Mouse (Mus musculus): ENCODE measurements around the gene Zfhx3.

Zfhx3 gene

DNA sequence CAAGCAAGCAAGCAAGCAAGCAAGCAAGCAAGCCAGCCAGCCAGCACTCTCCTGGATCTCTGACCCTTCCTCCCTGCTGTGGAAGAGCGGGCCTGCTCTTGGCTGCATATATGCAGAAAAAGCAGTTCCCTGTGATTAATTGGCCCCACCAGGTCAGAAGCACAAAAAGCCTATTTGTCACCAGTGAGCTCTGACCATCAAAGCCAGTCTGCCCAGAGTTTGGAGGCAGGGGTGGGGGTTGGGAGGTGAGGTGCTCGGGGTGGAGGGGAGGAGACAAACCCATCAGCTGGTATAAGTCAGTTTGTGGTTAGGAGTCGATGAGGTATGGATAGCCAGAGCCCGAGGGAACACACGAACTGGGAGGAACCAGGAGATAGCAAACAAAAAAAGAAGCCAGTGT is 421.0 kb downstream of the Zfhx3 start:
- DNase-seq (ENCODE audit: low spot score), result no peak

DNA sequence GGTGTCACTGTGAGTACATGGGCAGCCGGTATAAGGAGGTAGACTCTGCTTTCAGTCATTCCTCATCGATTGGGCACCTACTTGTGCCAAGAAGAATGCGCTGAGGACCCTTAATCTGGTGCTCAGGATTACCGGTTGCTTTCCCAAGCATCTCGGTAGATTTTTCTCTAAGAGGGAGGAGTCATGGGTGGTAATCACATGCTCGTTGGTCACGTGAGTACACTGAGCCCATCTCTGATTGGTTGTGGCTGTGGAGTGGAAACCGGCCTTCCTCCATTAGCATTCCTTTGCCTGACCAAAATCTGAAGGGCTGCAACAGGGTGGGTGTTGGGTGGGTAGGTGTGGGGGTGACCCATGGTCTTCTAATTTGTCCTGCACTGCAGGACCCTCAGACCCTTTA is 421.4 kb downstream of the Zfhx3 start:
- no peak for DNase-seq (ENCODE audit: low spot score)

DNA sequence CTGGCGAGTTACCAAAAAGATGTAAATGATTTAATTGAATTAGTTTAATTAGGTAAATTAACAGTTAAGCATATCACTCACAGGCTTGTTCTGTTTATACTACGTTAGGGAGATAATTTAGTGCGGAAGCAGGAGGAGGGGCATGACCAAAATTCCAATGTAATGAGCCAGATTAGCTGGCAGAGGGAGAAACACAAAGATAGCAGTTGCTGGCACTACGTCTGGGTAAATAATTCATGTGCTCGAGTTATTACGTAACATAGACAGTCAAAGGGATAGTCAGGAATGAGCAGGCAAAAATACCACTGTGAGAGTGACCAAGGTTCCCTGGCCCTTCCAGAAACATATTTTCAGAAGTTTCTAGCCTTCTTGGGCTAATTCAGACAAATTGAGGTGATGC is 426.6 kb downstream of the Zfhx3 start:
- no peak for DNase-seq (ENCODE audit: low spot score)

DNA sequence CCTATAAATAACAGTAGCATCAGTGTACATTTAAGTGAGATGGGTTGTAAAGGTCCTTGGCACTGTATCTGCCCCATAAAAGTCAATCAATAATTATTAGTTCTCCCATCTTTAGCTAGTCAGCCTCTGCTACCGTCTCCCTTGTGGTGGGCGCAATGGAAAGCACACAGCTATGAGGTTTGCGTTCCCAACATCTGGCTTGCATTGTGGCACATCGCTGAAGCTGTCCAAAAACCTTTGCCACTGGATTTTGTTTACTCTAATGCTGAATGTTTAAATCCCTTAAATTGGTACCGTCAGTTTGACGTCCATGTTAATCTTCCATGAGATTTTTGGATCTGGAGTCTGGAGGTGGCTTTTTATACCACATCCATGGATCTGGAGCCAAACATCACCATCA is 428.3 kb downstream of the Zfhx3 start:
- no peak for DNase-seq (ENCODE audit: low spot score)

DNA sequence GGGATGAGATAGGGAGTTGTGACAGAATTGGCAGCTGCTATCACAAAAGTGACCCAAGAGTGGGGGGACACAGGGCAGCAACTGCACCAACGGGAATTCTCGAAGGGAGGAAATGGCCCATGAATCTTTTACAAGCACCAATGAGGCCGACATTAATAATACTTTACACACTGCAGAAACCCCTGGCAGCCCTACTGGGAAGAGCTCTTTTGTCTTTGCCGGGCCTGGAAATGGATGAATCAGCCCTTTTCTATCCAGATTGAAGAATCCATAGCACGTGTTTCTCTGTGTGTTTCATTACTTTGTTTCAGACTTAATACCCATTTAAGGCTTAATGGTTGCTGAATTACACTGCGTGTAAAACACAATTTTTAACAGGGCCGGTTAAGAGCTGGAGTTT is 430.6 kb downstream of the Zfhx3 start:
- DNase-seq (ENCODE audit: low spot score), result no peak

DNA sequence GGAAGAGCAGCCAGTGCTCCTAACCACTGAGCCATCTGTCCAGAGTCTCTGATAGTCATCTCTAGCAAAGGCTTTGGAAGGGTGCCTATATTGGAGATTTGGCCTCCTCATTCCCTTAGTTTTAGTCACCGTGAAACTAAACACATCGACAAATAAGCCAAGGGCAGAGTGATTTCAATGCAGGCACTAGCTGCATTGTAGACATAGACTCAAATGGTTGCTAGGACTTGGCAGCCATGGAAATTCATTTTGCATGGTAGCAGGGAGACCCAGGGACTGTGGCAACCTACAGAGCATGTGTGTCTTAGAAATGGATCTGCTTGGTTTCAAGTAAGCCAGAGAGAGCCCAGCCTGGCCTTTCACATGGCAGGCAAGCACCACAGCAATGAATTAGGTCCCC is 435.6 kb downstream of the Zfhx3 start:
- no peak for DNase-seq (ENCODE audit: low spot score)

DNA sequence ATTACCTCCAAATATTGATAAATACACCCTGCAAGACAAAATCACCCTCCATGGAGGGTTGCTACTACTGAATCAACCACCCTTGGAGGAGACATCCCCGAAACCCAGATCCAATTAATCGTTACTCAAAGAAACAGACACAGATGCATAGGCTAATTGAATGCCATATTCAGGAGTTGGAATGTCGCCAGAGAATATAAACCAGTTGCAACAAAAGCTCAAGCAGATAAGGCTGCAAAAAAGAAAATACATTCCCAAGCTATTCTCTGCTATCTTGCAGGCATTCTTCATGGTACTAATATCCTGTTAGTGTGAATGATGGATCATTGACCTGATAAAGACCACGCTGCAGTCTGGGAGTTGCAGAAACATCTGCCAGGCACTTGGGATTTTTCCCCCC is 440.7 kb downstream of the Zfhx3 start:
- no peak for DNase-seq (ENCODE audit: low spot score)

DNA sequence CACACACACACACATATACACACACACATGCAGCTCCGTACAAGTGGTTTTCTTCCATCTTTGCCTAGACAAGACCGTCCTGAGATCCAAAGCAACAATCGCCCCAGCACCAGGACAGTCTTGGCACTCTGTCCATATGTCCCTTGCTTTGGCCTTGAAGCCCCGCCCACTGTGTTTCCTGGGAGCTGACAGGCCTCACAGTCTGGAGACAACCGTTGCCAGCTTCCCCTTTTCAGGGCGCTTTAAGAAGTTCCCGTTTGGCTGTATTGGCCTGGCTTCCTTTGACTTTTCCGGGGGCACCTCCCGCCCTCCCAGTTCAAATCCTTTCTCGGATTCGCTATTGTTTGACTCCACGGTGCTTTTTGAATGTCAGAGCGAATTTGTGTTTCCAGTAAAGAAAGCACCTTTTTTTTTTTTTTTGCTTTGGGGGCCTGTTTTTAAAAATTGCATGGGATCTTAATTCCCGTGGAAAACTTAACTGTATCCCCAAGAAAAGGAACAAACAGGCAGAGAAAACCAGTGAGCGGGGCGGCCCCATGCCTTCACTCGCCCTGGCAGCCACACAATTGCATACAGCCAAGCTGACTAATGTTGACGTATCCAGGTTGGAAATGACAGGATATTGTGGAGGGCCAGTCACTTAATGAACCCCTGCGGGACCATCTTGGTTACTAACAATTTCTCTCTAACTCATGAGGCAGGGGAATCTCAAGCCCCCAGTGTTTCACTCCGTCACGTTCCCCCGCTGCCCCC is 444.9 kb downstream of the Zfhx3 start:
- no peak for DNase-seq (ENCODE audit: low spot score)

DNA sequence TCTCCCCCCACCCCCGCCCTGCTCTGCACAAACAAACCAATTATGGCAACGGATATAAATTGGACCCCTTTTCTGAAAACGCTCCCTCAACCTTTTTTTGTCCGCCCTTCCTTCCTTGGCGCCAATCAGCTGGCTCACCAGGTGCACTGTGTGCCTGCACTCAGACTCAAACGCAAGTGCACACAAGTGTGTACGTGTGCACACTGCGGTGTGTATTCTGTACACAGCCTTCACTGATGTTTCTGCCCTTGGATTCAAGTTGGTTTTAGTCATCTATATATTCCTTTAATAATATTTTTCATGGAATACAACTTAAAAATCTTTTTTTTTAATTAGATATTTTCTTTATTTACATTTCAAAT is 445.4 kb downstream of the Zfhx3 start:
- no peak for DNase-seq (ENCODE audit: low spot score)

DNA sequence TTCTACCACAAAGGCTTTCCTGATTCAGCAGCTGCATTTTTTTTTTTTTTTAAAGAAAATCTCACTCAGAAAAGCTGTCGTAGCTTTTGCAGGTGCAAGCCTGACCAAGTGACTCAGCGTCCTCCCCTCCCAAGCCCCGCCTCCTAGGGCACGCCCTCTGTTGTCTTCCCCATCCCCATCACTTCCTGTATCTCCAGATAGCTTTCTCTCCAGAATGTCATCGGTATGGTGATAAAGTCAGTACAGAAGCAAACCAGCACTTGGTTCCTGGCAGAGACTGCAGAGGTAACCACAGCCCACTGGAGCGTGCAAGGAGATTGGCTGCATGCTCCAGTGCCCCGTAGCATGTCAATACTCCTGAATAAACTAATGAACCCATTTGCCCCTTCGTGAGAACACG is 450.5 kb downstream of the Zfhx3 start:
- DNase-seq (ENCODE audit: low spot score), result no peak

DNA sequence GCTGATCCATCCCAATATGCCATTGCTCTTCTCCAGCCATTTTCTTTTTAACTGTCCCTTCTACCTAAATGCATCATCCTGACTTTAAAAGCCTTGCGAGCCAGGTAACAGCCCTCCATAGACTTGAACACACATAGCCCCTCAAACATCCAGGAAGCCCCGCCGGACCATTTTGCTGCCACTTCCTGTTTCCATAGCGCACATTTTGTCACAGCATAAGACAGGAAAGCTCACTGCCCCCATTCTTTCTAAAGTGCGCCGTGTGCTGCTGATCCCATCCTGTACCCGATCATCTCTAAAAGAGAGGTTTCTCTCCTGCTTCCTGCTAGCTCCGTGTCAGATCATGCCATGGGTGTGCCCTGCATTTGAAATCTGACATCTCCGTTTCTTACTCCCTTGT is 459.7 kb downstream of the Zfhx3 start:
- DNase-seq (ENCODE audit: low spot score), result no peak

DNA sequence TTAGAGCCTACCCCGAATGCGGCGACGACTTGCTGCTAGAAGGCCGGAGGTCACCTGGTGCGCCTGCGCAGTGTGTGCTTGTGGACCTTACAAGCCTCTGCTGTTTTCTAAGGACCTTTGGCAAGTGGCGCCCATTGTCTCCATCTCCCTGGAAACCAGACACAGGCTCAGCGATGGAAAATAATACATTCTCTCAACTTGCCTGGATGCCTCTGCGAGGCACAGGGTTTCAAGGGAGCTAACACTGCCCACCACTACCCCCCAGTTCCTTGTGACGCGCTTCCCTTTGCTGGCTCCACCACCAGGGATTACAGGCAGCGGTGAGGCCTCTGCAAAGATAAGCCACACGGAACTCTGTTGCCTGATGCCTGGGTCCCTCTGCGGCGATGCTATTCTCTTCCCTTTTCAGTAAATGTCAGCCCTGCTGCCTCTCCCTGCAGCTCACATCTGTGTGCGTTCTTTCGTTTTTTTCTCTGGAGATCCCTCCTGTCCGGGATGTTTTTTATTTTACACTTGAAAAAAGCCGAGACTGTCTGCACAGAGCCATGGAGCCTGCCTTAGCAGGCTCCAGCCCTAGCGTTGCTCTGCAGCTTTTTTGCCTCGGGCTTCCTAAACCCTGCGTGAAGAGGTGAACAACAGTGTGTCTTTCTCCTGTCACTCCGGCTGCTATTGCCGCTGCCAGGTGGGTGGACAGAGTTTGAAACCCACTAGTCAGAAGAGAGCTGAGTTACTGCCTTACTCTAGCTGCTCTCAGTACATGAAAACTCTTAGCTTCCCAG is 464.5 kb downstream of the Zfhx3 start:
- no peak for DNase-seq (ENCODE audit: low spot score)

DNA sequence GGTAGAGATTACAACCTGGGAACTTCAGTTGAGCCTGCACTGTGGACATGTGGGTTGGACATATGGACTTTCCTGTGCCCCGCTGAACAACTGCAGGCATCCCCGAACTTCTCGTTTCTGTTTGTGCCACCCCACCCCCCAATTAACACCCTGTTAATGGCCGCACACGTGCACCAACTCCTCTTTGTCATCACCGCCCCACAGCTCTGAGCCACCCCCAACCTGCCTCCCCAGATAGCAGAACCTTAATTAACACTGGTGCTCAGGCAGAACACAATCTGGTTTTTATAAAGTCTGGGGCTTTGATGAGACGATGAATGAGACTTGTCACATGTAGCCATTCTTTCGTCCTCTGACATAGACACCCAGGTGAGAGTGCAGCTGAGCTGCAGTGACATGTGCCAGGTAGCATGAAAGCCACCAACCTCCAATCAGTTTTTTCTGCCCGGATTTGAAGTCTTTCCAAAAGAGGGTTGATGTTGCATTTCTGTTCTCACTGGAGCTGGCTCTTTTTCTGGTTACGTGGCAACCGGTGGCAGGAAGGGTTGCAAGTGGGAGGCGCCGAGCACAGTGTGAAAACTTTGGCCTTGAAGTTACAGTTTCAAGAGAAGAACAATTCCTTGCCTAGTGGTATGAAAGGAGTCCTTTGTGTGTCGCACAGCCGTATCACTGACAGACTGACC is 476.9 kb downstream of the Zfhx3 start:
- no peak for DNase-seq (ENCODE audit: low spot score)

DNA sequence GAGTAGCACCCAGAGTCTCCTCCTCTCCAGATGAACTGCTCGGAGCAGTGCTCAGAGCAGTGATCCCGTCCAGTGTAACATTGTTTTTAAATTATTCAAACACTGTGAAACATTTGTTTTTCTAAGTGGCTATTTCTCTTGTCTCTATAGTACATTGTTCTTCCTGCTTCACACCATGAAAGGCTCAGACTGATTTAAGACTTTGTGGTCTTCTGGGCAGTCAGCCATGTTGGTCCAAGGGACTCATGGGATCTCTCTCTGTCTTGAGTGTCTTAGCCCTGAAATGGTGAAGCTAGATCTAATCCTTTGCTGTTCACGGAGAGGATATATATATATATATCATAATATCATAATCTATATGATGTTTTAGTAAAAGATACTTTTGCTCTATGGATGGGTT is 480.1 kb downstream of the Zfhx3 start:
- no peak for DNase-seq (ENCODE audit: low spot score)

DNA sequence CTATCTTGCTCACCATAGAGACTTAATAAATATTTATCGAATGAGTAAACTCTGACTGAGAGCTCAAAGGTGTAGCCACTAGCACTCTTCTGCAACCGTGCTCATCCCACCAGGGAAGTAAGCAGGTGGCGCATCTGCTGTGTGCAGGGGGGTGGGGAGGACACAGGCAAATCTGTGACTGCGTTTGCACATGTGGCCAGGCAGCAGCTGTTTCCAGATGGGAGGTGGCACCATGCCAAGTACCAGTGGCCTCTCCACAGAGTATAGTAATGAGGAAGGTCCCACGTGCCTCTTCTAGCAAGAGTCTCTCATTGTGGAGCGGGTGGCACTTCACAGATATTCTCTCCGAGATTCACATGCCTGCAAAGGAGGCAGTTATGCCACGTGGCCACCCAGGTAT is 481.9 kb downstream of the Zfhx3 start:
- DNase-seq (ENCODE audit: low spot score), result no peak

DNA sequence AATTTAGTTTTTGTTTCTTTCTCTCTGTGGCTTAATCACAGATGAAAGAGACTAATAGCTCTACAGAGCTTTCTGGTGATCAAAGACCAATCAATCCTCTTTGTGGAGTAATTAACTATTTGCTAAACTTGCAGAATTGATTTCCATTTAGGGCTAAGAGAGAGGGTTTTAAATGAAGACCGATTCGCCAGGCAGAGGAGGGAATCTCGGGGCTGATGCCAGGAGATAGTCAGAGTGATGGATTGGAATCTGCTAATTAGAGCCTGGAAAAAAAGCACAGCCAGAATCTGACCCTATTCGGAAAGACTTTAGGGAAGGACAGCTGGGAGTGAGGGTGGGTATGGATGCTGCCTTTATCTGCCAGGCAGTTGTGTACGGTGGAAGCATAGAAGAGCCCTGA is 490.9 kb downstream of the Zfhx3 start:
- no peak for DNase-seq (ENCODE audit: low spot score)

DNA sequence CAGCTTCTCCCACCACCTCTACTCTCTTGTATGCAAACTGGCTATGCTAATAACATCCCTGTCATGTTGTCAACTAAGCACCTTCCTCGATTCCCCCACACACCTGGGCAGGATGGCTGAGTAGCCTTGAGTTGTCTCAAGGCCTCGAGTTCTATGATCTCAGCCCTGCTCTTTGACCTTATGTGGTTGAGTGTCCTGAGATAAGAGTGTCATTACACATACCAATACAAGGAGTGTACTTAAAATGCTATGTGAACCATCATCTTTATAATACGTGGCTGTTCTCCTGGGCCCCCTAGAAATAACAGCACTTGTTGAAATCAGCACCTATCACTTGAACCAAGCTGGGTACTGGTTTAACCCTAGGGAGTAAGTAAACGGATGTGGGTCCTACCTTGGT is 492.1 kb downstream of the Zfhx3 start:
- DNase-seq (ENCODE audit: low spot score), result no peak

DNA sequence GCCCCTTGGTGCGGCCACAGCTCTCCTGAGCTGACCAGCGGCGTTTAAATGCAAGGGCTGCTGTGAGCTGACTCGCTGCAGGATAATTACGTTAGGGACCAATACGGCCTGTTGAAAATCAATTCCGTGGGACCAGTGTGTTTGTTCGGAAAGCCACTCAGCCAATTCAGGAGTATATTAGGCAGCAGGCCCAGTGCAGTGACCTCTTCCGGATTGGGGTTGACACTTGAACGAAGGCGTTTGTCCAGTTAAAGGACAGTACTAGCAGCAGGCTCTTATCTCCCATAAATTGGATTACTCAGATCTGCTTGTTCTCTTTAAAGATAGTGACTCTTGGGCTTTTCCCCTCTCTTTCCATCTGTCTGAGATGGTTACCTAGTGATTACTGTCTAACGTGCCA is 493.9 kb downstream of the Zfhx3 start:
- DNase-seq (ENCODE audit: low spot score), result no peak

DNA sequence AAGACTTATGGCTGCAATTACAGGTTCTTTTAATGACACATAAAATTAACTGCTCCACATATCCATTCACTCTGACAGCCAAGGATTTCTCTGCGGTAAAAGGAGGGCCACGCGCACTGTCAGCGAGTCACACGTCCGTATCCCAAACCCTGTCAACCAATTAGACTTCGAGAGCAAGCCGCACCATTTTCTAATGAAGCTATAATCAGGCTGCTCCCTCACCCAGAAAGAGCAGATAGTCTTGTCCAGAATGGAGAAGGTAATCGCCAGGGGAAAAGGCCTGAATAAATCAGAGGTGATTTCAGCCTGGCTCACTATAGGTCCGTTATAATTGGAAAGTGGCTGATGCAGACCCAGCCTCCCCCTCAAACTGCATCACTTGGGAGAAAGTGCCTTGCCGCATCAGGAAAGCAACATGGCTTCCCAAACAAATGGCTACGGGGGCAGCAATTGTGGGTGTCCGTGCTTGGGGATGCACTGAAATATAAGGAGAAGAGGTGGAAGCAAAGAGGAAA is 494.9 kb downstream of the Zfhx3 start:
- no peak for DNase-seq (ENCODE audit: low spot score)

DNA sequence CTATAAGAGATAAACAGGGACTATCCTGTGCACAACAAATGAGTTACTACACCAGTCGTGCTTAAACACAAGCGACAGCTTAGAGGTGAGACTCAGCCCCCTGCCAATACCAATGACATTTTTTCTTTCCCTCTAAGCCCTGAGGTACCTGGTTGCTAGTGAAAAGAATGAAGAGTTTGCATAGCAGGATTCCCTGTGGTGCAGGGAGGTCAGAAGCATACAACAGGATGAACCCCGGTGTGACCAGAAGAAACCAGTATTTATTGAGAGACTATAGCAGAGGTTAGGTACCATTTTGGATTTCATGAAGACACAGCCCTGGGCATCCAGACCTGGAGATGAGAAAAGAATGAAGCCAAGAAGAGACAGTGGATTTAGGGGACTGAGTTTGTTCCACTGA is 498.0 kb downstream of the Zfhx3 start:
- DNase-seq (ENCODE audit: low spot score), result no peak

DNA sequence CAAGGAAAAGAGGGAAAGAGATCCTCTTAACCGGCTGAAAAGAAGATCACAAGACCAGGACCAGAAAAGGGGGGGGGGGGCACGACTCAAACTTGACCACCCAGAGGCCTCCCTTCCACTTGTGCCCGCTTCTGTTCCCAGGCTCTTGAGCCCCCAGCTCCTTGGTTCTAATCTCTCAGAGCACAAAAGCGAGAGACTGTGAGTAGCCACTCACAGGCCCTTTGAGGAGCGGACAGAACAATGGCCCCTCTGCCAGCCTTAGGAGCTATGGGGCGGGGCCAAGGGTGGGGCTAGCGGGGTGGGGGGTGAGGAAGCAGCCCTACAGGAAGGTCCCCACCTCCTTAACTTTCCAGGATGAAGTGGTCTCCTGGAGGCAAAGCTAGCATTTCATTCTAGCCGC is 508.4 kb downstream of the Zfhx3 start:
- DNase-seq (ENCODE audit: low spot score), result no peak

DNA sequence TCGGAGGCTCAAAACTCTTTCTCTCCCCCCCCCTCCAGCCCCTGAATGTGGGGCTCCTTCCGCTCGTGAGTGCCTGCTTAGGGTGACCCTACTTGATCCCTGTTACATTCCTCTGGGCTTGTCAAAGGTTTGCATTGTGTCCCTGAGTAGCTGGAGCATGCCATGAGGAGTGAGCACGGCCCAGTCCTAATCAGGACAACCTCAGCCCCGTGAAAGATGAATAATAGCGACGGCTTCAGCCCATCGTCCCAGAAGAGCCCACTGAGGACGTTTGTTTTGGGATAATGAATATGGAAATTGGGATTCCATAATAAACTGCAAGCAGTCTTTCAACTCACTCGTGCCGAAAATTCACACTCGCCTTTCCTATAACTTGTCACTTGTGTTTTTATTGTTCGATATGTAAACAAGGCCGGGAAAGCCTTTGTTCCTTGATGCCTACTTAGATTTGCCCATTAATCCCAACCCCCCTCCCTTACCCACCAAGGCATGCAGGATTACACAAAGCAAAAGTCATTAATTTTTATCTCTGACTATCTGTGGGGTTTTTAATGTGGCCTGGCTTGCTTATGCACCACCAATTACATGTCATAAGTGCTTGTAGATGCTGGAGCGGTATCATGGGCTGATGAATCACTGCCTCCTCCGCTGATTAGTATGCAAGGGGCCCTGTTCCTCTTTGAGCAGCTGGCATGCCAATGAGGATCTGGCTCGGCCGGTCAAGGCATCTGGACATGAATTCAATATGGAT is 512.3 kb downstream of the Zfhx3 start:
- DNase-seq (ENCODE audit: low spot score), result no peak

All from T-cell, adult 2 months (primary cell).